34 mouse cellular contexts compared by ENCODE assay signal in genomic region chr13:46532276-46532675, GRCm38 (mm10). TPM values are rescaled to one million over a fixed set of nuclear protein-coding genes. Genes with fewer than 3 reads are reported as not detected.
"Had no signal": no experiment of that assay in that cellular context is flagged by ENCODE, and none has a peak within 500 bp of the region (broad histone marks: within the 10 kb centered on the region; RNA-seq: fewer than 3 reads in every experiment).

No protein-coding gene starts in this region.

- H3K9ac ChIP-seq: limb, embryonic 12.5 days; limb, embryonic 13.5 days; limb, embryonic 15.5 days; liver, embryonic 12.5 days; liver, embryonic 13.5 days; liver, embryonic 14.5 days; liver, embryonic 15.5 days; liver, postnatal 0 days; lung, embryonic 14.5 days; lung, embryonic 15.5 days; midbrain, embryonic 12.5 days; midbrain, embryonic 15.5 days; neural tube, embryonic 12.5 days; neural tube, embryonic 13.5 days had no signal

- ATAC-seq: liver, embryonic 12.5 days; liver, postnatal 0 days; lung, postnatal 0 days; midbrain, embryonic 15.5 days; midbrain, embryonic 16.5 days had no signal

- H3K4me1 ChIP-seq: limb, embryonic 15.5 days; liver, embryonic 13.5 days; liver, embryonic 15.5 days; megakaryocyte, embryonic 14.5 days had no signal

- DNase-seq: left cerebral cortex, postnatal 4 days; liver; liver, embryonic 13.5 days; liver, postnatal 0 days; lung, adult 18-20 months; lung, adult 2 months; lung, embryonic 14.5 days; lung, postnatal 10 days; lung, postnatal 14 days; lung, postnatal 36 days; lung, postnatal 4 days; midbrain, embryonic 14.5 days had no signal

- H3K27me3 ChIP-seq: limb, embryonic 12.5 days; limb, embryonic 13.5 days; limb, embryonic 15.5 days; liver, embryonic 12.5 days; liver, embryonic 13.5 days; liver, embryonic 15.5 days; lung, embryonic 15.5 days; midbrain, embryonic 15.5 days; neural tube, embryonic 12.5 days; neural tube, embryonic 13.5 days had no signal

- H3K4me3 ChIP-seq: limb, embryonic 10.5 days; limb, embryonic 12.5 days; limb, embryonic 13.5 days; limb, embryonic 15.5 days; liver, embryonic 12.5 days; liver, embryonic 13.5 days; liver, embryonic 15.5 days; lung, embryonic 15.5 days; megakaryocyte, embryonic 14.5 days; midbrain, embryonic 12.5 days; midbrain, embryonic 15.5 days; myocyte; neural tube, embryonic 12.5 days; neural tube, embryonic 13.5 days had no signal

- H3K9me3 ChIP-seq: limb, embryonic 10.5 days; limb, embryonic 12.5 days; limb, embryonic 13.5 days; limb, embryonic 15.5 days; liver, embryonic 12.5 days; liver, embryonic 13.5 days; liver, embryonic 15.5 days; lung, embryonic 15.5 days; megakaryocyte, embryonic 14.5 days; midbrain, embryonic 12.5 days; midbrain, embryonic 15.5 days; neural tube, embryonic 12.5 days; neural tube, embryonic 13.5 days had no signal

- H3K36me3 ChIP-seq: limb, embryonic 10.5 days; limb, embryonic 12.5 days; limb, embryonic 13.5 days; limb, embryonic 15.5 days; liver, embryonic 12.5 days; liver, embryonic 13.5 days; liver, embryonic 15.5 days; lung, embryonic 15.5 days; midbrain, embryonic 12.5 days; midbrain, embryonic 15.5 days; neural tube, embryonic 12.5 days; neural tube, embryonic 13.5 days had no signal

- H3K4me2 ChIP-seq: limb, embryonic 12.5 days; limb, embryonic 13.5 days; limb, embryonic 15.5 days; liver, embryonic 11.5 days; liver, embryonic 12.5 days; liver, embryonic 13.5 days; liver, embryonic 15.5 days; lung, embryonic 14.5 days; lung, embryonic 15.5 days; midbrain, embryonic 11.5 days; midbrain, embryonic 12.5 days; midbrain, embryonic 15.5 days; neural tube, embryonic 12.5 days; neural tube, embryonic 13.5 days had no signal

- H3K27ac ChIP-seq: limb, embryonic 10.5 days; limb, embryonic 12.5 days; limb, embryonic 13.5 days; limb, embryonic 15.5 days; liver, embryonic 12.5 days; liver, embryonic 13.5 days; liver, embryonic 14.5 days; liver, embryonic 15.5 days; macrophage; midbrain, embryonic 12.5 days; midbrain, embryonic 15.5 days; neural tube, embryonic 12.5 days; neural tube, embryonic 13.5 days had no signal

RNA-seq across cellular contexts. Expression of gene Cap2, which starts 30.6 kb away (rescaled TPM):
- total RNA-seq: megakaryocyte, adult 5-6 weeks; monocyte, adult 5-6 weeks had no signal
- polyA plus RNA-seq: liver, adult 2 months had no signal
